Mouse (Mus musculus) forebrain, embryonic 12.5 days (tissue): Measurements from ENCODE around the gene Ppfia2. TPM values are rescaled to one million over a fixed set of nuclear protein-coding genes. Genes with fewer than 3 reads are reported as not detected.

Experiments used
- ATAC-seq: fragments of 200-750 bp; cut with Nextera tagmentation; 2 replicates; pipeline ENCODE4 v1.8.0; 2017; ENCODE audit warnings: moderate TSS enrichment; ENCODE audit not compliant: low FRiP score
- H3K27ac ChIP-seq: fragments of 300-500 bp; sonication (generic); 2 replicates; pipeline ENCODE4 v1.5.1; 2016; ENCODE audit warnings: mild to moderate bottlenecking
- H3K27me3 ChIP-seq: fragments of 300-500 bp; sonication (generic); 2 replicates; pipeline ENCODE4 v1.6.1; 2016; ENCODE audit warnings: mild to moderate bottlenecking
- H3K36me3 ChIP-seq: fragments of 300-500 bp; sonication (generic); replicated peaks from 2 replicates; pipeline ENCODE4 v1.6.1; 2016; ENCODE audit warnings: mild to moderate bottlenecking
- H3K4me1 ChIP-seq: fragments of 300-500 bp; sonication (generic); 2 replicates; pipeline ENCODE4 v1.6.1; 2016
- H3K4me2 ChIP-seq: fragments of 300-500 bp; sonication (generic); 2 replicates; pipeline ENCODE4 v1.6.1; 2016; ENCODE audit warnings: mild to moderate bottlenecking, moderate library complexity
- H3K4me3 ChIP-seq: fragments of 300-500 bp; sonication (generic); replicated peaks from 2 replicates; pipeline ENCODE4 v1.5.1; 2016; ENCODE audit warnings: mild to moderate bottlenecking
- H3K9ac ChIP-seq: fragments of 300-500 bp; sonication (generic); 2 replicates; pipeline ENCODE4 v1.6.1; 2016; ENCODE audit warnings: mild to moderate bottlenecking
- H3K9me3 ChIP-seq: fragments of 300-500 bp; sonication (generic); 2 replicates; pipeline ENCODE4 v1.6.1; 2016
- WGBS: fragments of 180-500 bp; shearing (Covaris S2); methylation state at CpG from one replicate; pipeline ENCODE4 v1.1.7; 2016; 5-methylcytosine and 5-hydroxymethylcytosine counted together
- polyA plus RNA-seq: library from polyadenylated mRNA; unstranded; fragments of >200 nt; fragmentation: Nextera tagmentation; extraction: Ambion mirVana; gene quantifications from 2 replicates; pipeline ENCODE4 v1.2.1, GENCODE M21; 2016

The Ppfia2 gene
- polyA plus RNA-seq, 1 experiment from 2014 or later = 8.9 TPM

DNA sequence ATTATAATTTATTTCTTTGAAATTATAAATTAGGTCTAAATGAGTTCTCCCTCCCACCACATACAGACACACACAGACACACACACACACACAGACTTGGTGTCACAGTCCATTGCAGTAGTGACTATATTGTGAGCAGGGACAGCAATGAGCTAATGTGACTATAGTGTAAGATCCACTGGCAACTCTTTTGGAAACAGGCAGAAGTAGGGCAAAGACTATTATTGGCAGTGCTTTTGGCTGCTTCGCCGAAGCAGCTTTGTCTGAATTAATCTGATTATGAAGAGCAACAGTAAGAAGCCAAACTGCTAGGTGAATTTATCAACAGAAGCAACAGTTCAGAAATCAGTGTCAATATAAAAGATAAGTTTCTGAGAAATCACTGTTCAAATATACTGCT, 249.8 kb downstream of the Ppfia2 start:
- no peak overlapping the region for H3K9ac ChIP-seq

DNA sequence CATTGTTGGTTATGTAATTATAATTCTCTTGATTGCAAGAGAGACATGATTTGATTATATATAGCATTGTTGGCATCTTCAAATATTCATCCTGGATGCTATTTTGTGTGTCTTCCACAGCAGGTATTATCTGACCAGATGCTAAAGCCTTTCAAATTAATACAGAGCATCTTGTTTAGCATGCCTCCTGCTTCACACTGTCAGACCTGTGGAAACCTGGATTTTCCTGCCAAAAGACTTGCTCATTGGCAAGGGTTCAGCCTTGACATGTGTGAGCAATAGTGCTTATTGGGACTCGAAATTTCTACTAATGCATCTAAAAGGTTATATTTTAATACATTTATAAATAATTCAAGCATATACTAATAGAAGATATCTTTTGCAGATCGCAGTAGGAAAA, 262.1 kb downstream of the Ppfia2 start:
- no peaks in the 10 kb centered on the region for H3K27me3 ChIP-seq
- H3K9ac ChIP-seq = no peak overlapping the region
- H3K4me1 ChIP-seq = no peaks in the 10 kb centered on the region
- WGBS = 75% methylated on average over 2 of the region's 2 CpGs
- ATAC-seq = no peak
- H3K9me3 ChIP-seq = no peaks in the 10 kb centered on the region
- H3K27ac ChIP-seq = no peak overlapping the region
- H3K4me2 ChIP-seq = no peak overlapping the region
- H3K36me3 ChIP-seq = no peaks in the 10 kb centered on the region
- H3K4me3 ChIP-seq = no peak overlapping the region

More for the DNA sequence above, 249.8 kb downstream of the Ppfia2 start:
- Histone ChIP-seq H3K27me3 (no peaks in the 10 kb centered on the region), H3K27ac (no peak overlapping the region), H3K36me3 (no peaks in the 10 kb centered on the region), H3K4me1 (no peaks in the 10 kb centered on the region), H3K4me2 (no peak overlapping the region), H3K9me3 (no peaks in the 10 kb centered on the region), H3K4me3 (no peak overlapping the region)
- WGBS = 77% methylated on average over 2 of the region's 2 CpGs
- ATAC-seq = no peak

GRCm38 (mm10) chr10:106736230-106737063, 266.3 kb downstream of the Ppfia2 start:
- H3K4me1 ChIP-seq = no peaks in the 10 kb centered on the region
- 72% methylated on average over 4 of the region's 4 CpGs for WGBS
- no peak overlapping the region for H3K9ac ChIP-seq
- H3K9me3 ChIP-seq = no peaks in the 10 kb centered on the region
- H3K27me3 ChIP-seq = no peaks in the 10 kb centered on the region
- no peak overlapping the region for H3K4me2 ChIP-seq
- no peaks in the 10 kb centered on the region for H3K36me3 ChIP-seq
- no peak overlapping the region for H3K4me3 ChIP-seq
- H3K27ac ChIP-seq = no peak overlapping the region
- ATAC-seq = no peak

DNA sequence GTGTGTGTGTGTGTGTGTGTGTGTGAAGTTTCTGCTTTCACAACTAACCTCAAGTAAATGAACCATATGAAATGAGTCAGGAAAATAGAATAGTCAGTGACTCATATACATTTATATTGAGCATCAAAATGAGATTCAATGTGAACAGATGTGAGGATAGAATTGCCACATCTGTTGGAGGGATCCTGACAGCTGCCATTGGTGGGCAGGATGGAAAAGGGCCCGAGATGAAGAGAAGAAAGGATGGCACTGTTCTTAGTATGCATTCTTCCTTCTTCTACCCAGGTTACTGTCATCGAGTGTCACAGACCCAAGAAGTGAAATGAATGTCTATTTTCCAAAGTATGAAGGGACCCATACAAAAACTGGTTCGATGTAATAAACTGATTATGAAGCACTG, 268.1 kb downstream of the Ppfia2 start:
- WGBS = 73% methylated on average over 3 of the region's 3 CpGs
- Histone ChIP-seq H3K27me3 (no peaks in the 10 kb centered on the region), H3K36me3 (no peaks in the 10 kb centered on the region), H3K4me3 (no peak overlapping the region), H3K27ac (no peak overlapping the region), H3K9me3 (no peaks in the 10 kb centered on the region), H3K4me1 (no peaks in the 10 kb centered on the region), H3K9ac (no peak overlapping the region), H3K4me2 (no peak overlapping the region)
- no peak for ATAC-seq

GRCm38 (mm10) chr10:106744966-106745365, 274.8 kb downstream of the Ppfia2 start:
- Histone ChIP-seq H3K36me3 (no peaks in the 10 kb centered on the region), H3K27me3 (no peaks in the 10 kb centered on the region), H3K4me3 (no peak overlapping the region), H3K9ac (no peak overlapping the region), H3K27ac (no peak overlapping the region), H3K4me1 (no peaks in the 10 kb centered on the region), H3K4me2 (no peak overlapping the region), H3K9me3 (no peaks in the 10 kb centered on the region)
- ATAC-seq = no peak

DNA sequence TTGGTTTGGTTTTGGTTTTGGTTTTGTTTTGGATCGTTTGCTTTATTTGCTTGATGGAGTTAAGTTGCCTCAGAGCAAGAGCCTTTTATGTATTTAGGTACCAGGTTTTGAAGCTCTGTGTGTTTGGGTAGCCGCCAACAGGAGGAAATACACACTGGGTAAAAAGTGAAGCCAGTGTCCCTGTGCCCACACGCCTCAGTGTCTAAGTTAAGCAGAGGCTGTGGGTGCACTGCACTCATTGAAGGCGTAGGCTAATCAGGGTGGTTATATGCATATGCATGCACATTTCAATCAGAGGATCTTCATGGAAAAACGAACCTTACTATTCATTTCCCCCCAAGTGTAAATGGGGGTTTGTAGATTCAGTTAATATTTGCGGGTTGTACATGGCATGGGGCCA, 290.9 kb downstream of the Ppfia2 start:
- Histone ChIP-seq H3K9ac (no peak overlapping the region), H3K4me1 (no peaks in the 10 kb centered on the region), H3K27ac (no peak overlapping the region), H3K27me3 (no peaks in the 10 kb centered on the region), H3K36me3 (no peaks in the 10 kb centered on the region), H3K9me3 (no peaks in the 10 kb centered on the region), H3K4me3 (no peak overlapping the region), H3K4me2 (no peak overlapping the region)
- 86% methylated on average over 6 of the region's 6 CpGs for WGBS
- no peak for ATAC-seq

DNA sequence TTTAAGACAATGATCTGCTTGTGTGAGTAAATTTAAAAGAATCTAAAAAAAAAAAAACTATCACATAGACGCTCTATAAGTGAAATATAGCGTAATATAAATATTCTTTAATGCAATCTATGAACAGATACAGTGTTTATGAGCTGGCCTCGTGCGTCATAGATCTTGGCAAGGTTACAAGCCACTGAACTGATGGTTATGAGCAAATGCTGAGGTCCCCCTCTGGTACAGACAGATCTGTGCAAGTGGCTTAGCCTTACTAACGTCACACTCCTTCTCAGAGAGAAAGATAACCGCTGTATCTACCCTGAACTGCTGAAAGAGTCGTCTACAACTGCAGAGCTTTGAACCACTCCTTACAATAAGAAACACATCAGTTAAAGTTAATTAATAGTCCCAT, 293.6 kb downstream of the Ppfia2 start:
- Histone ChIP-seq H3K27ac (no peak overlapping the region), H3K9ac (no peak overlapping the region), H3K4me3 (no peak overlapping the region), H3K27me3 (no peaks in the 10 kb centered on the region), H3K4me1 (no peaks in the 10 kb centered on the region), H3K4me2 (no peak overlapping the region), H3K9me3 (no peaks in the 10 kb centered on the region), H3K36me3 (no peaks in the 10 kb centered on the region)
- 79% methylated on average over 7 of the region's 7 CpGs for WGBS
- no peak for ATAC-seq

DNA sequence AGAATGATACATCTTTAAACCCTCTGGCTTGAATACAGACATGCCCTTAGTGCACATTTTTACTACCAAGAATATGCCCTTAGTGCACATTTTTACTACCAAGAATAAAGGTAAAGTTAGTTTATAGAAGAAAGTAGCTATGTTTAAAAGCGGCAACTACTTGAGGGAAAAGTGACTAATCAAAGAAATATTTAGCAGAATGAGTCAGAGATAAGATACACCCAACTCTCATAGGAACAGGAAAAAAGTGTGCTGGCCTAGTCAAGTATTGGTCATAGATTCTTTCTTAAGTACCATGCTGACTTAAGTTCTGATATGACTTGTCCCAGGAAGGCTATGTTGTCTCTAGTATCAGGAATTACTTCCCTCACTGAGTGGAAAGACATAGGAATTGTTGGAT, 305.4 kb downstream of the Ppfia2 start:
- WGBS = 91% methylated on average over 1 of the region's 1 CpGs
- no peaks in the 10 kb centered on the region for H3K9me3 ChIP-seq
- H3K4me3 ChIP-seq = no peak overlapping the region
- no peak for ATAC-seq
- H3K36me3 ChIP-seq = no peaks in the 10 kb centered on the region
- H3K9ac ChIP-seq = no peak overlapping the region
- H3K4me2 ChIP-seq = no peak overlapping the region
- no peak overlapping the region for H3K27ac ChIP-seq
- no peaks in the 10 kb centered on the region for H3K27me3 ChIP-seq
- no peaks in the 10 kb centered on the region for H3K4me1 ChIP-seq

GRCm38 (mm10) chr10:106815447-106815846, 345.3 kb downstream of the Ppfia2 start:
- Histone ChIP-seq H3K27ac (no peak overlapping the region), H3K27me3 (no peaks in the 10 kb centered on the region), H3K4me1 (no peaks in the 10 kb centered on the region), H3K4me3 (no peak overlapping the region), H3K9me3 (no peaks in the 10 kb centered on the region), H3K4me2 (no peak overlapping the region), H3K9ac (no peak overlapping the region), H3K36me3 (no peaks in the 10 kb centered on the region)
- no peak for ATAC-seq
- 78% methylated on average over 2 of the region's 2 CpGs for WGBS

DNA sequence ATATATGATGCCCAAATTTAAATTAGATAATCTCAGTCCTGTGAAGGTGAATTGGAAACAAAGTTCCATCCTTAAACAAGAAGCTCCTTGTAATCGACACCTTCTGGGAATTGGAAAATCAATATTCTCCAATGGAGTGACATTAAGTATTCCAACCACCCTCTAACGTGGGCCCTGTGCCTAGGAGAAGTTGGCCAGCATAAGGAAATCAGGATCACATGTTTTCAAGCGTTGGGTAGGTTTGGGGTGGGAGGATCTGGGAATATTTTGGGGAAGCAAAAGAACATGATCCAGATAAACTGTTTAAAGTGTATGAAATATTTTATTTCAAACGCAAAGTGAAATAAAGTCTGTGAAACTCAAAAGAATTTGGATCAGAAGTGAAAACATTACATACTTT, 348.2 kb downstream of the Ppfia2 start:
- no peak for ATAC-seq
- Histone ChIP-seq H3K4me1 (no peaks in the 10 kb centered on the region), H3K4me2 (no peak overlapping the region), H3K9ac (no peak overlapping the region), H3K27me3 (no peaks in the 10 kb centered on the region), H3K36me3 (no peaks in the 10 kb centered on the region), H3K9me3 (no peaks in the 10 kb centered on the region), H3K4me3 (no peak overlapping the region), H3K27ac (no peak overlapping the region)
- 75% methylated on average over 4 of the region's 4 CpGs for WGBS

GRCm38 (mm10) chr10:106824215-106824614, 354.1 kb downstream of the Ppfia2 start:
- WGBS = 100% methylated on average over 1 of the region's 1 CpGs
- H3K4me3 ChIP-seq = no peak overlapping the region
- H3K4me1 ChIP-seq = no peaks in the 10 kb centered on the region
- no peaks in the 10 kb centered on the region for H3K36me3 ChIP-seq
- no peak overlapping the region for H3K27ac ChIP-seq
- no peak overlapping the region for H3K4me2 ChIP-seq
- no peaks in the 10 kb centered on the region for H3K27me3 ChIP-seq
- no peak for ATAC-seq
- H3K9me3 ChIP-seq = no peaks in the 10 kb centered on the region
- H3K9ac ChIP-seq = no peak overlapping the region

DNA sequence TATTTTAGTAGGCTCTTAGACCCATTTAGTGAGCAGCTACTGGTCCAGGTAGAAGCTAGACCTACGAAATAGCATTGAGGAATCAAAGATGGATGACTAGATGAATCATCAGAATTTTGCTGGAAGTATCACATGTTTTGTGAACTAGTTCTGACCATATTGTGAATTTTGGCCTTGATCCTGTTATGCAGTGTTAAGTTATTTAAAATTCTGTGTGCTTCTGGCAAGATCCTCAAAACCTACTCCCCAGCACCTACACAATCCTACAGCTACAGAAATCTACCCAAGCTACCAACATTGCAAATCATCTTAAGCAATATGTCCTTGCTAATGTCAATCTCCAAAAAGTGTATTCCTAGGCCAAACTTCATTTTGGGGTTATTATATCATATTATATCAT, 368.3 kb downstream of the Ppfia2 start:
- 93% methylated on average over 1 of the region's 1 CpGs for WGBS
- no peaks in the 10 kb centered on the region for H3K36me3 ChIP-seq
- no peak overlapping the region for H3K4me3 ChIP-seq
- no peak overlapping the region for H3K27ac ChIP-seq
- no peak for ATAC-seq
- no peak overlapping the region for H3K4me2 ChIP-seq
- H3K9me3 ChIP-seq = no peaks in the 10 kb centered on the region
- no peaks in the 10 kb centered on the region for H3K27me3 ChIP-seq
- H3K9ac ChIP-seq = no peak overlapping the region
- H3K4me1 ChIP-seq = no peaks in the 10 kb centered on the region

- Histone ChIP-seq H3K9me3 (no peaks in the 10 kb centered on the region), H3K27me3 (no peaks in the 10 kb centered on the region), H3K36me3 (no peaks in the 10 kb centered on the region), H3K4me1 (no peaks in the 10 kb centered on the region), H3K4me2 (no peak overlapping the region), H3K4me3 (no peak overlapping the region), H3K27ac (no peak overlapping the region), H3K9ac (no peak overlapping the region)
- no peak for ATAC-seq
- 86% methylated on average over 6 of the region's 6 CpGs for WGBS
These were observed 388.0 kb downstream of the Ppfia2 start for GRCm38 (mm10) chr10:106858106-106858505.
